Mouse (Mus musculus) CH12.LX (cell line): ENCODE data around the gene Mybpc1. TPM values are rescaled to one million over a fixed set of nuclear protein-coding genes. Genes with fewer than 3 reads are reported as not detected.

Experiments used
- DNase-seq: peaks from one replicate; pipeline ENCODE4 v3.0.0-alpha.2; 2013; ENCODE audit errors: extremely low read depth
- H3K27ac ChIP-seq: 2 replicates; pipeline ENCODE4 v1.5.1; 2012; ENCODE audit warnings: low read depth, mild to moderate bottlenecking, control low read depth, moderate library complexity; ENCODE audit not compliant: insufficient read depth
- H3K27me3 ChIP-seq: replicated peaks from 2 replicates; pipeline ENCODE3; 2012; ENCODE audit warnings: inconsistent platforms
- H3K36me3 ChIP-seq, 2 experiments: replicated peaks in 1 of 2; 2 replicates each; pipeline versions ENCODE3 to v1.6.1; 2012; ENCODE audit warnings: inconsistent platforms in 1 of 2, low read length in 1 of 2, mild to moderate bottlenecking in 1 of 2, mixed read lengths in 1 of 2, moderate library complexity in 1 of 2; ENCODE audit not compliant: control insufficient read depth in 1 of 2, insufficient read depth in 1 of 2
- H3K4me1 ChIP-seq, 2 experiments: 2 replicates each; pipeline ENCODE4 v1.6.1; 2012; ENCODE audit warnings: inconsistent platforms in 1 of 2, moderate library complexity in 1 of 2; ENCODE audit not compliant: insufficient read depth in 2 of 2, control insufficient read depth in 1 of 2
- H3K4me2 ChIP-seq: 2 replicates; pipeline ENCODE4 v1.6.1; 2012; ENCODE audit warnings: low read depth, mild to moderate bottlenecking, control low read depth; ENCODE audit not compliant: poor library complexity, insufficient read depth, severe bottlenecking
- H3K4me3 ChIP-seq, 3 experiments: fragments of 150-350 bp in 1 of 3; sonication (generic) in 1 of 3; replicated peaks in 1 of 3; 2 replicates each; pipeline versions ENCODE3 to v1.5.1; 2011 to 2012; ENCODE audit warnings: low read depth in 2 of 3, low read length in 2 of 3, mild to moderate bottlenecking in 2 of 3, moderate library complexity in 2 of 3, control low read depth in 1 of 3, improper control_type of control experiment in 1 of 3, inconsistent platforms in 1 of 3, mixed read lengths in 1 of 3; ENCODE audit not compliant: poor library complexity in 1 of 3
- H3K79me2 ChIP-seq: replicated peaks from 2 replicates; pipeline ENCODE4 v1.6.1; 2012; ENCODE audit warnings: mild to moderate bottlenecking, moderate library complexity; ENCODE audit not compliant: control insufficient read depth, poor library complexity, insufficient read depth, severe bottlenecking; ENCODE audit errors: extremely low read depth
- H3K9ac ChIP-seq: 2 replicates; pipeline ENCODE4 v1.6.1; 2012; ENCODE audit warnings: low read depth, mild to moderate bottlenecking, control low read depth, moderate library complexity; ENCODE audit not compliant: insufficient read depth
- H3K9me3 ChIP-seq: replicated peaks from 2 replicates; pipeline ENCODE3; 2012; ENCODE audit warnings: low read length, inconsistent platforms, mixed read lengths
- BHLHE40 ChIP-seq: IDR thresholded peaks from 2 replicates; pipeline ENCODE4 v1.6.1; 2011; ENCODE audit warnings: mild to moderate bottlenecking, low read depth, low read length, improper control_type of control experiment
- CHD1 ChIP-seq: IDR thresholded peaks from 2 replicates; pipeline ENCODE4 v1.6.1; 2012; ENCODE audit warnings: low read depth, low read length, improper control_type of control experiment, inconsistent platforms
- CHD2 ChIP-seq: IDR thresholded peaks from 2 replicates; pipeline ENCODE4 v1.6.1; 2011; ENCODE audit warnings: low read length, improper control_type of control experiment
- CTCF ChIP-seq, 2 experiments: IDR thresholded peaks in 1 of 2; conservative IDR thresholded peaks in 1 of 2; 2 replicates each; pipeline ENCODE4 v1.5.1; 2011 to 2012; ENCODE audit warnings: low read depth in 2 of 2, low read length in 2 of 2, improper control_type of control experiment in 1 of 2, inconsistent platforms in 1 of 2, mild to moderate bottlenecking in 1 of 2, moderate library complexity in 1 of 2
- E2F4 ChIP-seq: IDR thresholded peaks from 2 replicates; pipeline ENCODE4 v1.6.1; 2011; ENCODE audit warnings: low read depth, low read length, improper control_type of control experiment; ENCODE audit not compliant: insufficient replicate concordance
- ELF1 ChIP-seq: IDR thresholded peaks from 2 replicates; pipeline ENCODE4 v1.6.1; 2014; ENCODE audit warnings: low read depth, mild to moderate bottlenecking, inconsistent platforms, low read length, improper control_type of control experiment
- EP300 ChIP-seq: IDR thresholded peaks from 2 replicates; pipeline ENCODE4 v1.6.1; 2011; ENCODE audit warnings: low read length, improper control_type of control experiment
- ETS1 ChIP-seq: conservative IDR thresholded peaks from 2 replicates; pipeline ENCODE4 v1.6.1; 2012; ENCODE audit warnings: low read depth, mild to moderate bottlenecking, inconsistent platforms, low read length, improper control_type of control experiment, moderate library complexity
- GABPA ChIP-seq: IDR thresholded peaks from 2 replicates; pipeline ENCODE4 v1.6.1; 2012; ENCODE audit warnings: low read depth, low read length, improper control_type of control experiment, inconsistent platforms; ENCODE audit not compliant: insufficient replicate concordance
- HCFC1 ChIP-seq: IDR thresholded peaks from 2 replicates; pipeline ENCODE4 v1.6.1; 2012; ENCODE audit warnings: low read depth, mild to moderate bottlenecking, inconsistent platforms, low read length, improper control_type of control experiment
- IRF4 ChIP-seq: IDR thresholded peaks from 2 replicates; pipeline ENCODE4 v1.6.1; 2014; ENCODE audit warnings: low read depth, mild to moderate bottlenecking, inconsistent platforms, low read length, improper control_type of control experiment
- JUN ChIP-seq: IDR thresholded peaks from 2 replicates; pipeline ENCODE4 v1.6.1; 2011; ENCODE audit warnings: low read depth, mild to moderate bottlenecking, low read length, improper control_type of control experiment, moderate library complexity; ENCODE audit not compliant: insufficient read depth
- KAT2A ChIP-seq: IDR thresholded peaks from 2 replicates; pipeline ENCODE4 v1.6.1; 2012; ENCODE audit warnings: low read length, improper control_type of control experiment, inconsistent platforms; ENCODE audit not compliant: insufficient replicate concordance
- MAFK ChIP-seq: IDR thresholded peaks from 2 replicates; pipeline ENCODE4 v1.6.1; 2011; ENCODE audit warnings: low read length, improper control_type of control experiment; ENCODE audit not compliant: insufficient replicate concordance
- MAX ChIP-seq: IDR thresholded peaks from 2 replicates; pipeline ENCODE4 v1.6.1; 2011; ENCODE audit warnings: low read length, improper control_type of control experiment
- MAZ ChIP-seq: IDR thresholded peaks from 2 replicates; pipeline ENCODE4 v1.6.1; 2012; ENCODE audit warnings: low read depth, mild to moderate bottlenecking, inconsistent platforms, low read length, improper control_type of control experiment, moderate library complexity
- MXI1 ChIP-seq: IDR thresholded peaks from 2 replicates; pipeline ENCODE4 v1.6.1; 2011; ENCODE audit warnings: mild to moderate bottlenecking, low read depth, low read length, improper control_type of control experiment
- MYC ChIP-seq: IDR thresholded peaks from 2 replicates; pipeline ENCODE4 v1.6.1; 2011; ENCODE audit warnings: low read depth, mild to moderate bottlenecking, improper control_type of control experiment, low read length
- NELFE ChIP-seq: IDR thresholded peaks from 2 replicates; pipeline ENCODE4 v1.6.1; 2011; ENCODE audit warnings: low read depth, low read length, improper control_type of control experiment
- NRF1 ChIP-seq: IDR thresholded peaks from 2 replicates; pipeline ENCODE4 v1.6.1; 2014; ENCODE audit warnings: low read depth, mild to moderate bottlenecking, inconsistent platforms, low read length, improper control_type of control experiment, moderate library complexity
- PAX5 ChIP-seq: IDR thresholded peaks from 2 replicates; pipeline ENCODE4 v1.6.1; 2012; ENCODE audit warnings: low read length, inconsistent platforms, mixed read lengths
- POLR2A ChIP-seq: IDR thresholded peaks from 2 replicates; pipeline ENCODE4 v1.6.1; 2011; ENCODE audit warnings: low read depth, mild to moderate bottlenecking, improper control_type of control experiment, low read length
- POLR2AphosphoS2 ChIP-seq: IDR thresholded peaks from 2 replicates; pipeline ENCODE4 v1.6.1; 2011; ENCODE audit warnings: low read depth, low read length, improper control_type of control experiment
- RAD21 ChIP-seq: IDR thresholded peaks from 2 replicates; pipeline ENCODE4 v1.6.1; 2011; ENCODE audit warnings: low read depth, mild to moderate bottlenecking, low read length, improper control_type of control experiment, moderate library complexity
- RCOR1 ChIP-seq: conservative IDR thresholded peaks from 2 replicates; pipeline ENCODE4 v1.6.1; 2012; ENCODE audit warnings: low read depth, mild to moderate bottlenecking, inconsistent platforms, low read length, improper control_type of control experiment
- SIN3A ChIP-seq: IDR thresholded peaks from 2 replicates; pipeline ENCODE4 v1.6.1; 2012; ENCODE audit warnings: low read length, improper control_type of control experiment, inconsistent platforms
- SMC3 ChIP-seq: IDR thresholded peaks from 2 replicates; pipeline ENCODE4 v1.6.1; 2011; ENCODE audit warnings: low read depth, low read length, improper control_type of control experiment
- TBP ChIP-seq: conservative IDR thresholded peaks from 2 replicates; pipeline ENCODE4 v1.6.1; 2011; ENCODE audit warnings: low read depth, low read length, improper control_type of control experiment
- TCF12 ChIP-seq: IDR thresholded peaks from 2 replicates; pipeline ENCODE4 v1.6.1; 2014; ENCODE audit warnings: low read depth, mild to moderate bottlenecking, inconsistent platforms, low read length, improper control_type of control experiment
- UBTF ChIP-seq: IDR thresholded peaks from 2 replicates; pipeline ENCODE4 v1.6.1; 2012; ENCODE audit warnings: low read depth, mild to moderate bottlenecking, inconsistent platforms, low read length, improper control_type of control experiment, moderate library complexity
- USF1 ChIP-seq: IDR thresholded peaks from 2 replicates; pipeline ENCODE4 v1.6.1; 2014; ENCODE audit warnings: low read depth, mild to moderate bottlenecking, inconsistent platforms, low read length, improper control_type of control experiment
- USF2 ChIP-seq: conservative IDR thresholded peaks from 2 replicates; pipeline ENCODE4 v1.6.1; 2011; ENCODE audit warnings: low read depth, low read length, improper control_type of control experiment
- ZC3H11A ChIP-seq: IDR thresholded peaks from 2 replicates; pipeline ENCODE4 v1.6.1; 2012; ENCODE audit warnings: low read depth, mild to moderate bottlenecking, inconsistent platforms, low read length, improper control_type of control experiment
- ZKSCAN1 ChIP-seq: IDR thresholded peaks from 2 replicates; pipeline ENCODE4 v1.6.1; 2012; ENCODE audit warnings: low read depth, inconsistent platforms, low read length, improper control_type of control experiment, borderline replicate concordance
- ZMIZ1 ChIP-seq: IDR thresholded peaks from 2 replicates; pipeline ENCODE4 v1.6.1; 2012; ENCODE audit warnings: low read depth, mild to moderate bottlenecking, inconsistent platforms, low read length, improper control_type of control experiment
- ZNF384 ChIP-seq: IDR thresholded peaks from 2 replicates; pipeline ENCODE4 v1.6.1; 2012; ENCODE audit warnings: low read depth, low read length, improper control_type of control experiment, inconsistent platforms
- dilution Hi-C: fragments of 300-500 bp; cut with MboI; formaldehyde crosslinking; loops from 2 replicates; pipeline ENCODE4 v1.14.3; 2020; ENCODE audit warnings: low sequenced_read_pairs; ENCODE audit not compliant: extremely low pct_unique_long_range_greater_than_20kb, extremely low pct_ligation_motif_present
- in situ Hi-C: fragments of 300-500 bp; cut with MboI; formaldehyde crosslinking; loops from 3 replicates; pipeline ENCODE4 v1.14.3; 2019; ENCODE audit warnings: low sequenced_read_pairs, low pct_ligation_motif_present, low pct_unique_long_range_greater_than_20kb, mixed read lengths
- polyA plus RNA-seq: library from polyadenylated mRNA; unstranded; fragments of >175 nt; gene quantifications from 2 replicates; pipeline ENCODE4 v1.2.1, GENCODE M21; 2012; ENCODE audit warnings: low read depth; ENCODE audit not compliant: insufficient read length
- total RNA-seq, 2 experiments: library from RNA; depleted of rRNA; stranded (reverse); fragments of 300-350 nt in 1 of 2; fragments of >200 nt in 1 of 2; gene quantifications; 2 replicates each; pipeline ENCODE4 v1.2.3; 2012 to 2014

Gene Mybpc1
- total and polyA plus RNA-seq, 3 experiments = not detected

DNA sequence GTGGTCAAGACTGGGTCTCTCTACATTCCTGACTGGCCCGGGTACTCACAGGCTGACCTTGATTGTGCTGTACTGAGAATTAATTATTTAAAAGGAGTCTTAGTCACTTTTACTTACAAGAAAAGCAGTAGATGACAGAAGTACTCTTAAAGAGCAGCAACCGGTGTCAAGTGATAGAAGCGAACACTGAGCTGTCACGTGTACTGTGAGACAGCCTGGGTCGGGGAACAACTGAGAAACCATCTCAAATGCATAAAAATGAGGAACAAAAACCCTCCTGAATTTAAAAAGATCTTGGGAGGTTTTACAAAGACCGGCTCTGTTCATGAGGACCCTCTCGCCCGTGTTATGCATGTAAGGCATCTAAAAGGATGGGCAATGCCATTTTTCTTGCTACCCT, 112.3 kb downstream of the Mybpc1 start:
- H3K4me3 ChIP-seq = no peak overlapping the region
- H3K27ac ChIP-seq = no peak overlapping the region
- H3K4me2 ChIP-seq = peak overlapping the region; percentile 60
- peak; percentile 48 for DNase-seq
- dilution Hi-C loops (no loop called here), in situ Hi-C loops (no loop called here)
- no peaks in the 10 kb centered on the region for H3K27me3 ChIP-seq
- no peaks in the 10 kb centered on the region for H3K36me3 ChIP-seq
- no peaks in the 10 kb centered on the region for H3K9me3 ChIP-seq
- TF ChIP-seq KAT2A (no peak), UBTF (no peak), POLR2A (no peak), ZC3H11A (no peak), TBP (no peak), CTCF (conservative IDR thresholded peaks at IDR 0.05 in 1 of 2, IDR thresholded peaks at IDR 0.05 in 1 of 2; ENCODE audit: low read depth in 2 of 2, low read length in 2 of 2) (no peak), E2F4 (no peak), HCFC1 (no peak), EP300 (no peak), IRF4 (no peak), RAD21 (no peak), NRF1 (no peak), USF2 (peak; percentile 41; the same call in 1 of the 2 replicates), PAX5 (no peak), MAX (peak; percentile 68; the same call in 1 of the 2 replicates), POLR2AphosphoS2 (no peak), ZNF384 (no peak), ZKSCAN1 (no peak), SIN3A (no peak), ELF1 (no peak), NELFE (no peak), USF1 (peak; percentile 59), MAZ (no peak), MAFK (no peak), CHD1 (no peak), SMC3 (no peak), MYC (0 out of 2 replicates have a peak, but pooled peaks have one; percentile 46), JUN (no peak), TCF12 (no peak), GABPA (no peak), RCOR1 (no peak), MXI1 (peak; percentile 62), ZMIZ1 (no peak), CHD2 (no peak), BHLHE40 (peak; percentile 94), ETS1 (0 out of 2 replicates have a peak, but pooled peaks have one; percentile 11)
- peaks cover 2 to 19% of the 10 kb centered on the region in 2 experiments; a peak in 3 of 4 replicates for H3K4me1 ChIP-seq
- no peaks in the 10 kb centered on the region for H3K79me2 ChIP-seq
- H3K9ac ChIP-seq = no peak overlapping the region; the same call in 1 of the 2 replicates
